Mouse (Mus musculus) spleen, adult 10 weeks (tissue): ENCODE data around the gene Fam118a. TPM values are rescaled to one million over a fixed set of nuclear protein-coding genes. Genes with fewer than 3 reads are reported as not detected.

Experiments
- polyA plus RNA-seq: library from polyadenylated mRNA; stranded (reverse); fragments of 350-450 nt; fragmentation: Illumina TruSeq; extraction: RNeasy Lipid Tissue Mini Kit (QIAGEN cat#74804); gene quantifications from one replicate; pipeline ENCODE4 v1.2.3, GENCODE M21; 2015; ENCODE audit warnings: low replicate concordance; ENCODE audit not compliant: insufficient read depth

Gene Fam118a
- polyA plus RNA-seq: 17.3 TPM

GRCm38 (mm10) chr15:85028648-85029047 is at the start of gene Fam118a:
Gene Fam118a (plus strand): TSS chr15:85028948.

GRCm38 (mm10) chr15:84987874-84988825 is 40.6 kb upstream of the Fam118a start, which contains the start of gene 5031439G07Rik:
Gene 5031439G07Rik (minus strand): TSS chr15:84988551.

GRCm38 (mm10) chr15:85016951-85017664 is 11.6 kb upstream of the Fam118a start, which contains the start of gene Upk3a:
Gene Upk3a (plus strand): TSS chr15:85017141.

Other genes starting within 250 kb of the Fam118a start
- 0.86 TPM for gene Phf21b, start 172.9 kb upstream of the Fam118a start, polyA plus RNA-seq
- gene Gm29666, start 108.9 kb upstream of the Fam118a start, polyA plus RNA-seq: 1.2 TPM
- 36.8 TPM for gene Nup50, start 105.5 kb upstream of the Fam118a start, polyA plus RNA-seq
- gene 5031439G07Rik, start 40.4 kb upstream of the Fam118a start, polyA plus RNA-seq: 43.6 TPM
- not detected for gene Upk3a, start 11.8 kb upstream of the Fam118a start, polyA plus RNA-seq
- 2.5 TPM for gene Smc1b, start 103.0 kb downstream of the Fam118a start, polyA plus RNA-seq
- not detected for gene Ribc2, start 103.1 kb downstream of the Fam118a start, polyA plus RNA-seq
- 1.2 TPM for gene Fbln1, start 177.0 kb downstream of the Fam118a start, polyA plus RNA-seq